Mouse (Mus musculus): ENCODE measurements at regions not wholly inside any gene's neighbourhood (a gene's known extent, or its start where the extent isn't known, plus 50 kb on each side); places are given as distances from the start of the nearest gene placed in this dataset.

- no peak overlapping the region for H3K4me3 ChIP-seq (ENCODE audit: low read depth, low read length)
- H3K27me3 ChIP-seq (ENCODE audit: insufficient read depth, low read length), result no peaks in the 10 kb centered on the region
- no peak overlapping the region for H3K4me2 ChIP-seq (ENCODE audit: low read depth)
- TF ChIP-seq CTCF (IDR thresholded peaks at IDR 0.05; ENCODE audit: low read depth), result no peak
- no peak overlapping the region for H3K27ac ChIP-seq (ENCODE audit: low read depth, low read length)
- no peaks in the 10 kb centered on the region for H3K9me3 ChIP-seq (ENCODE audit: low read length)
- no peaks in the 10 kb centered on the region for H3K4me1 ChIP-seq (ENCODE audit: insufficient read depth)
- H3K36me3 ChIP-seq (ENCODE audit: insufficient read depth), result no peaks in the 10 kb centered on the region
- 59% methylated on average over 4 of the region's 4 CpGs for WGBS
- no peak overlapping the region for H3K9ac ChIP-seq
- DNase-seq, result no peak
- ATAC-seq, result no peak
These were observed 81.7 kb downstream of the Pdgfa start for GRCm38 (mm10) chr5:138915496-138915895.

GRCm38 (mm10) chr5:138920156-138920845 is 76.9 kb downstream of the Pdgfa start:
- Histone ChIP-seq H3K4me1 (ENCODE audit: insufficient read depth) (no peaks in the 10 kb centered on the region), H3K4me3 (ENCODE audit: low read depth, low read length) (no peak overlapping the region), H3K9ac (no peak overlapping the region), H3K27ac (ENCODE audit: low read depth, low read length) (no peak overlapping the region), H3K27me3 (ENCODE audit: insufficient read depth, low read length) (no peaks in the 10 kb centered on the region), H3K9me3 (ENCODE audit: low read length) (no peaks in the 10 kb centered on the region), H3K4me2 (ENCODE audit: low read depth) (no peak overlapping the region), H3K36me3 (ENCODE audit: insufficient read depth) (no peaks in the 10 kb centered on the region)
- peak; percentile 85 for ATAC-seq
- 50% methylated on average over 7 of the region's 7 CpGs for whole genome bisulfite sequencing
- DNase-seq, result peak; percentile 68
- TF ChIP-seq CTCF (IDR thresholded peaks at IDR 0.05; ENCODE audit: low read depth), result 0 out of 2 replicates have a peak, but pooled peaks have one; percentile 13

- no peak for TF ChIP-seq CTCF (IDR thresholded peaks at IDR 0.05; ENCODE audit: low read depth)
- 50% methylated on average over 3 of the region's 3 CpGs for WGBS
- Histone ChIP-seq H3K27me3 (ENCODE audit: insufficient read depth, low read length) (no peaks in the 10 kb centered on the region), H3K4me2 (ENCODE audit: low read depth) (no peak overlapping the region), H3K4me1 (ENCODE audit: insufficient read depth) (no peaks in the 10 kb centered on the region), H3K4me3 (ENCODE audit: low read depth, low read length) (no peak overlapping the region), H3K27ac (ENCODE audit: low read depth, low read length) (no peak overlapping the region), H3K9ac (no peak overlapping the region), H3K36me3 (ENCODE audit: insufficient read depth) (no peaks in the 10 kb centered on the region), H3K9me3 (ENCODE audit: low read length) (no peaks in the 10 kb centered on the region)
- DNase-seq (no peak), ATAC-seq (no peak)
These were observed 75.1 kb downstream of the Pdgfa start for GRCm38 (mm10) chr5:138922116-138922515.
